Mouse (Mus musculus): Measurements from ENCODE around the gene Atad3a. TPM values are rescaled to one million over a fixed set of nuclear protein-coding genes. Genes with fewer than 3 reads are reported as not detected.

Gene Atad3a
- total and polyA plus RNA-seq, 3 experiments, result 220 to 232 TPM; not detected in 1

DNA sequence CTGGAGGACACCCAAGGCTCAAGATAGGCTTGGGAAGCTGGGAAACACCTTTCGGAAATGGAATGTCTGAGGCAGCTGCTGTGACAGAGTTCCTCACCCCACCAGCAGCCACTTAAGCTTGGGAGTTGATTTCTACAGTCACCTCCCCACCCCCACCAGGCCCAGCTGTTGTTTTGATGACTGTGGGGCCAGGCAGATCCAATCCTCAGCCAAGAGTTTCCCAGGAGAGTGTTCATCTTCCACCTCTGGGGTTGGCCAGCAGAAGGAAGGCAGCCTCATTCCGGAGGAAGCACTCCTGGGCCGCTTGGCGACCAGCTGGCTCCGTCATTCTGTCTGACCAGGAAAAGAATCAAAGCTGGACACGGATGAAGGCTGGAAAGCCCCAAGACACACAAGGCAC lies 20.0 kb upstream of the Atad3a start:
- no peak for DNase-seq (ENCODE audit: low read depth, low spot score)
- H3K9me3 ChIP-seq (replicated peaks; ENCODE audit: insufficient read depth, low read length), result no peaks in the 10 kb centered on the region

GRCm38 (mm10) chr4:155779498-155779897 lies 18.6 kb upstream of the Atad3a start:
- Histone ChIP-seq H3K4me1 (ENCODE audit: control insufficient read depth in 1 of 2, insufficient read depth in 2 of 2, low read length in 2 of 2) (peaks cover 10 to 22% of the 10 kb centered on the region in 2 experiments), H3K9me3 (replicated peaks; ENCODE audit: insufficient read depth, low read length) (no peaks in the 10 kb centered on the region), H3K4me3 (ENCODE audit: control insufficient read depth in 1 of 2, insufficient read depth in 1 of 2, low read depth in 2 of 2, low read length in 2 of 2) (no peak overlapping the region), H3K9ac (ENCODE audit: control insufficient read depth, low read depth, low read length, poor library complexity, severe bottlenecking) (no peak overlapping the region), H3K36me3 (ENCODE audit: control insufficient read depth in 1 of 2, insufficient read depth in 2 of 2, low read length in 2 of 2) (peaks cover 0 to 10% of the 10 kb centered on the region in 2 experiments; a peak in 2 of 4 replicates), H3K79me2 (ENCODE audit: control insufficient read depth, insufficient read depth, low read length, poor library complexity) (no peaks in the 10 kb centered on the region; the same call in 1 of the 2 replicates), H3K27ac (ENCODE audit: control insufficient read depth, low read depth, low read length) (no peak overlapping the region), H3K27me3 (ENCODE audit: control insufficient read depth in 1 of 2, insufficient read depth in 2 of 2, low read length in 2 of 2) (no peaks in the 10 kb centered on the region)
- DNase-seq (ENCODE audit: low read depth, low spot score), result no peak
- no peak for TF ChIP-seq UBTF (IDR thresholded peaks at IDR 0.05; ENCODE audit: borderline replicate concordance, insufficient read depth, low read depth, low read length)
- TF ChIP-seq USF1 (IDR thresholded peaks at IDR 0.05; ENCODE audit: low read depth, low read length), result no peak
- no peak for TF ChIP-seq ZC3H11A (IDR thresholded peaks at IDR 0.05; ENCODE audit: low read depth, low read length)
- no peak for TF ChIP-seq MYC (IDR thresholded peaks at IDR 0.05; ENCODE audit: low read depth, low read length)
- no peak for TF ChIP-seq ZNF384 (IDR thresholded peaks at IDR 0.05; ENCODE audit: low read depth, low read length)
- TF ChIP-seq MAZ (IDR thresholded peaks at IDR 0.05; ENCODE audit: low read depth, low read length), result no peak
- no peak for TF ChIP-seq CHD1 (IDR thresholded peaks at IDR 0.05; ENCODE audit: low read depth, low read length)
- no peak for TF ChIP-seq POLR2AphosphoS2 (IDR thresholded peaks at IDR 0.05; ENCODE audit: low read length)
- TF ChIP-seq MAX (IDR thresholded peaks at IDR 0.05; ENCODE audit: low read length), result no peak
- TF ChIP-seq MXI1 (IDR thresholded peaks at IDR 0.05; ENCODE audit: low read depth, low read length), result no peak
- TF ChIP-seq CHD2 (IDR thresholded peaks at IDR 0.05; ENCODE audit: low read length), result no peak

More for the DNA sequence above, 20.0 kb upstream of the Atad3a start:
- Histone ChIP-seq H3K27me3 (ENCODE audit: control insufficient read depth in 1 of 2, insufficient read depth in 2 of 2, low read length in 2 of 2) (no peaks in the 10 kb centered on the region), H3K4me3 (ENCODE audit: control insufficient read depth in 1 of 2, insufficient read depth in 1 of 2, low read depth in 2 of 2, low read length in 2 of 2) (no peak overlapping the region), H3K27ac (ENCODE audit: control insufficient read depth, low read depth, low read length) (no peak overlapping the region), H3K4me1 (ENCODE audit: control insufficient read depth in 1 of 2, insufficient read depth in 2 of 2, low read length in 2 of 2) (peaks cover 18 to 24% of the 10 kb centered on the region in 2 experiments), H3K79me2 (ENCODE audit: control insufficient read depth, insufficient read depth, low read length, poor library complexity) (no peaks in the 10 kb centered on the region; the same call in 1 of the 2 replicates), H3K36me3 (ENCODE audit: control insufficient read depth in 1 of 2, insufficient read depth in 2 of 2, low read length in 2 of 2) (peaks cover 0 to 16% of the 10 kb centered on the region in 2 experiments; a peak in 2 of 4 replicates), H3K9ac (ENCODE audit: control insufficient read depth, low read depth, low read length, poor library complexity, severe bottlenecking) (no peak overlapping the region)
- TF ChIP-seq MXI1 (IDR thresholded peaks at IDR 0.05; ENCODE audit: low read depth, low read length), result no peak
- no peak for TF ChIP-seq SIN3A (IDR thresholded peaks at IDR 0.05; ENCODE audit: low read length)
- TF ChIP-seq EP300 (IDR thresholded peaks at IDR 0.05; ENCODE audit: low read depth in 1 of 2, low read length in 2 of 2), result no peak
- no peak for TF ChIP-seq USF1 (IDR thresholded peaks at IDR 0.05; ENCODE audit: low read depth, low read length)

DNA sequence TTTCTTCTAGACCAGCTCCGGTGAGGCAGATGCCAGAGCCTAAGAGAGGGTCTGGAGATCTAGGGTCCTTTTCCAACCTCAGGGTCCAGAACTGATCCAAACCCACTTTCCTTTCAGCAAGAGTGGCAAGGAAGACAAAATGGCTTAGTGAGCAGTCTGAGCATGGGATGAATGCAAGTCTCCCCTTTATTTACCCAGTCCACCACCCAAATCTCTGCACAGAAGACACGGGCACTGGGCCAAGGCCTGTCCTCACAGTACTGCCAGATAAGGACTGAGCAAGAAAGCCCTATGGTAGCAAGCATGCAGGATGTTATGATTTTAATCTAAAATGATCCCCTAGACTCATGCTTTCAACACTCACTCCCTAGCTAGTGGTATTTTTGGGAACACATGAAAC lies 16.9 kb upstream of the Atad3a start:
- TF ChIP-seq POLR2AphosphoS2 (IDR thresholded peaks at IDR 0.05; ENCODE audit: low read length), result no peak
- TF ChIP-seq RCOR1 (IDR thresholded peaks at IDR 0.05; ENCODE audit: low read depth, low read length), result peak; percentile 88
- no peak for TF ChIP-seq MAX (IDR thresholded peaks at IDR 0.05; ENCODE audit: low read length)
- TF ChIP-seq GABPA (IDR thresholded peaks at IDR 0.05; ENCODE audit: low read depth, low read length), result no peak
- TF ChIP-seq EP300 (IDR thresholded peaks at IDR 0.05; ENCODE audit: low read depth in 1 of 2, low read length in 2 of 2), result peak in 1 of 2 experiments; percentile 25; a peak in 1 of 4 replicates
- peak; percentile 59 for TF ChIP-seq GATA1 (IDR thresholded peaks at IDR 0.05; ENCODE audit: low read depth, low read length)
- no peak for TF ChIP-seq POLR2A (IDR thresholded peaks at IDR 0.05; ENCODE audit: control insufficient read depth in 1 of 2, insufficient read depth in 1 of 2, low read depth in 1 of 2, low read length in 2 of 2, poor library complexity in 1 of 2)
- DNase-seq (ENCODE audit: low read depth, low spot score), result peak; percentile 47
- H3K27me3 ChIP-seq (ENCODE audit: control insufficient read depth in 1 of 2, insufficient read depth in 2 of 2, low read length in 2 of 2), result no peaks in the 10 kb centered on the region
- H3K9me3 ChIP-seq (replicated peaks; ENCODE audit: insufficient read depth, low read length), result no peaks in the 10 kb centered on the region
- H3K27ac ChIP-seq (ENCODE audit: control insufficient read depth, low read depth, low read length), result no peak overlapping the region
- peaks cover 0 to 8% of the 10 kb centered on the region in 2 experiments; a peak in 2 of 4 replicates for H3K36me3 ChIP-seq (ENCODE audit: control insufficient read depth in 1 of 2, insufficient read depth in 2 of 2, low read length in 2 of 2)
- H3K79me2 ChIP-seq (ENCODE audit: control insufficient read depth, insufficient read depth, low read length, poor library complexity), result no peaks in the 10 kb centered on the region
- no peak overlapping the region for H3K9ac ChIP-seq (ENCODE audit: control insufficient read depth, low read depth, low read length, poor library complexity, severe bottlenecking)
- H3K4me1 ChIP-seq (ENCODE audit: control insufficient read depth in 1 of 2, insufficient read depth in 2 of 2, low read length in 2 of 2), result peaks cover 6 to 21% of the 10 kb centered on the region in 2 experiments
- H3K4me3 ChIP-seq (ENCODE audit: control insufficient read depth in 1 of 2, insufficient read depth in 1 of 2, low read depth in 2 of 2, low read length in 2 of 2), result no peak overlapping the region

Data from MEL (cell line).